ENCODE assay signal across 11 mouse cellular contexts in genomic region chr7:111237819-111238218, GRCm38 (mm10).
DNase-seq lines count a peak whose midpoint lies in the region; ATAC-seq and TF ChIP-seq lines count a peak whose summit lies in the region.
"Had no signal": no experiment of that assay in that cellular context is flagged by ENCODE, and none has a peak within 500 bp of the region (broad histone marks: within the 10 kb centered on the region; RNA-seq: fewer than 3 reads in every experiment).

No protein-coding gene starts in this region.

- TF ChIP-seq CTCF in layer of hippocampus, adult 2 months (conservative IDR thresholded peaks at IDR 0.05): no peak
- no peak for TF ChIP-seq CTCF in liver, postnatal 0 days (IDR thresholded peaks at IDR 0.05; ENCODE audit: low read depth)

- H3K27ac ChIP-seq in layer of hippocampus, adult 2 months: peak overlapping the region; percentile 51; the same call in 1 of the 2 replicates
- H3K27ac ChIP-seq in heart, embryonic 13.5 days (replicated peaks): peak overlapping the region; percentile 45; the same call in 1 of the 2 replicates
- H3K27ac ChIP-seq in kidney, embryonic 16.5 days (ENCODE audit: low read length): peak overlapping the region; percentile 69
- H3K27ac ChIP-seq in liver, postnatal 0 days (ENCODE audit: low read depth): peak overlapping the region; percentile 57; the same call in 1 of the 2 replicates
- H3K27ac ChIP-seq: hindbrain, embryonic 14.5 days had no signal

- H3K4me2 ChIP-seq in heart, embryonic 13.5 days: no peak overlapping the region
- no peak overlapping the region for H3K4me2 ChIP-seq in kidney, embryonic 16.5 days (replicated peaks; ENCODE audit: low read depth, low read length)
- H3K4me2 ChIP-seq in liver, postnatal 0 days (ENCODE audit: low read depth, low read length): no peak overlapping the region
- H3K4me2 ChIP-seq: hindbrain, embryonic 14.5 days had no signal

- H3K36me3 ChIP-seq in heart, embryonic 13.5 days: no peaks in the 10 kb centered on the region
- no peaks in the 10 kb centered on the region for H3K36me3 ChIP-seq in kidney, embryonic 16.5 days (ENCODE audit: insufficient read depth, low read length)
- no peaks in the 10 kb centered on the region for H3K36me3 ChIP-seq in liver, postnatal 0 days (replicated peaks; ENCODE audit: insufficient read depth, low read length)

- 58% methylated on average over 9 of the region's 9 CpGs for WGBS in heart, embryonic 13.5 days
- 49% methylated on average over 9 of the region's 9 CpGs for WGBS in kidney, embryonic 16.5 days
- WGBS in liver, postnatal 0 days (ENCODE audit: insufficient replicate concordance): 34% methylated on average over 9 of the region's 9 CpGs

- TF ChIP-seq EP300 in liver, postnatal 0 days (IDR thresholded peaks at IDR 0.05; ENCODE audit: low read depth): no peak

- ATAC-seq in heart, embryonic 13.5 days (ENCODE audit: extremely low read depth, insufficient number of reproducible peaks, low FRiP score, low TSS enrichment): no peak
- ATAC-seq in kidney, embryonic 16.5 days (ENCODE audit: low FRiP score, low TSS enrichment): peak; percentile 65
- ATAC-seq in liver, postnatal 0 days: peak; percentile 74
- ATAC-seq: midbrain, embryonic 16.5 days had no signal

- 0 out of 2 replicates have a peak, but pooled peaks cover 5% of the 10 kb centered on the region for H3K4me1 ChIP-seq in heart, embryonic 13.5 days
- H3K4me1 ChIP-seq in kidney, embryonic 16.5 days (ENCODE audit: insufficient read depth, low read length): peaks cover 9% of the 10 kb centered on the region; the same call in 1 of the 2 replicates
- no peaks in the 10 kb centered on the region for H3K4me1 ChIP-seq in liver, postnatal 0 days (ENCODE audit: insufficient read depth)

- H3K9me3 ChIP-seq in heart, embryonic 13.5 days: peaks cover 4% of the 10 kb centered on the region; the same call in 1 of the 2 replicates
- peaks cover 9% of the 10 kb centered on the region for H3K9me3 ChIP-seq in kidney, embryonic 16.5 days (ENCODE audit: low read length)
- 0 out of 2 replicates have a peak, but pooled peaks cover 2% of the 10 kb centered on the region for H3K9me3 ChIP-seq in liver, postnatal 0 days (ENCODE audit: low read length)

- H3K4me3 ChIP-seq in layer of hippocampus, adult 2 months: no peak overlapping the region
- H3K4me3 ChIP-seq in heart, embryonic 13.5 days: no peak overlapping the region
- no peak overlapping the region for H3K4me3 ChIP-seq in kidney, embryonic 16.5 days (ENCODE audit: low read length)
- H3K4me3 ChIP-seq in liver, postnatal 0 days (ENCODE audit: low read depth, low read length): no peak overlapping the region

- H3K9ac ChIP-seq in heart, embryonic 13.5 days: no peak overlapping the region
- no peak overlapping the region for H3K9ac ChIP-seq in kidney, embryonic 16.5 days (replicated peaks; ENCODE audit: low read length)
- H3K9ac ChIP-seq in liver, postnatal 0 days (replicated peaks): no peak overlapping the region
- H3K9ac ChIP-seq: hindbrain, embryonic 14.5 days had no signal

- no peaks in the 10 kb centered on the region for H3K27me3 ChIP-seq in heart, embryonic 13.5 days (replicated peaks)
- no peaks in the 10 kb centered on the region for H3K27me3 ChIP-seq in kidney, embryonic 16.5 days (ENCODE audit: insufficient read depth, low read length)
- no peaks in the 10 kb centered on the region for H3K27me3 ChIP-seq in liver, postnatal 0 days (ENCODE audit: insufficient read depth, low read length)

- peak in 1 of 2 experiments; percentile 20 for DNase-seq in layer of hippocampus, adult 2 months (ENCODE audit: low spot score in 2 of 2)
- DNase-seq in layer of hippocampus, postnatal 10 days (ENCODE audit: low spot score in 2 of 2): no peak
- DNase-seq in liver, postnatal 0 days: no peak
- no peak for DNase-seq in testis, postnatal 10 days (ENCODE audit: low spot score)
- DNase-seq in right cerebral cortex, adult 18-20 months: no peak
- no peak for DNase-seq in thymus, postnatal 25 days
- DNase-seq: thymus, postnatal 14 days had no signal
